Mouse (Mus musculus): ENCODE results near the gene Scg3.
A peak's percentile ranks its signal among the peaks of the same experiment; 100 is the strongest.
"Not testable (repeated sequence)": the region's sequence is repeated elsewhere in the genome, so short reads cannot be mapped to it uniquely, and the experiment has no call there.

The Scg3 gene

GRCm38 (mm10) chr9:75625556-75626307 lies 58.1 kb downstream of the Scg3 start, which contains the start of gene Lysmd2:
Lysmd2 (plus strand) TSS chr9:75625741.
- peak; percentile 37 to 52 for DNase-seq

GRCm38 (mm10) chr9:75624983-75625555 lies 58.8 kb downstream of the Scg3 start:
- no peak for DNase-seq

GRCm38 (mm10) chr9:75621428-75621827 lies 62.4 kb downstream of the Scg3 start:
- DNase-seq, result no peak

- DNase-seq, result not testable (repeated sequence)
Observed at GRCm38 (mm10) chr9:75619761-75620160, 64.1 kb downstream of the Scg3 start.

- no peak for DNase-seq
Observed at GRCm38 (mm10) chr9:75618836-75619400, 64.9 kb downstream of the Scg3 start.

- no peak for DNase-seq
Observed at GRCm38 (mm10) chr9:75616560-75616959, 67.3 kb downstream of the Scg3 start.

GRCm38 (mm10) chr9:75610571-75611493 lies 73.0 kb downstream of the Scg3 start, which contains the start of gene Tmod2:
Tmod2 (minus strand) TSS chr9:75611325.
- peak in 1 of 2 experiments; percentile 14 for DNase-seq

GRCm38 (mm10) chr9:75609965-75610364 lies 73.9 kb downstream of the Scg3 start:
- no peak for DNase-seq

- DNase-seq, result no peak
Observed at GRCm38 (mm10) chr9:75609505-75609904, 74.4 kb downstream of the Scg3 start.

GRCm38 (mm10) chr9:75607496-75607895 lies 76.4 kb downstream of the Scg3 start:
- no peak for DNase-seq

- DNase-seq, result no peak
Observed at GRCm38 (mm10) chr9:75601510-75601909, 82.3 kb downstream of the Scg3 start.

- no peak for DNase-seq
Observed at GRCm38 (mm10) chr9:75600166-75600934, 83.5 kb downstream of the Scg3 start.

- DNase-seq, result no peak
Observed at GRCm38 (mm10) chr9:75599191-75599841, 84.5 kb downstream of the Scg3 start.

- DNase-seq, result no peak
Observed at GRCm38 (mm10) chr9:75597596-75597995, 86.3 kb downstream of the Scg3 start.

GRCm38 (mm10) chr9:75597036-75597435 lies 86.8 kb downstream of the Scg3 start:
- no peak for DNase-seq

GRCm38 (mm10) chr9:75593481-75593880 lies 90.4 kb downstream of the Scg3 start:
- DNase-seq, result no peak

All from spleen, adult 18-20 months (tissue).